Mouse (Mus musculus) lung, adult 18-20 months (tissue): Measurements from ENCODE around the gene Cpn2.

Experiments
- DNase-seq, 2 experiments: peaks; one replicate each; pipeline ENCODE4 v3.0.0; 2022; ENCODE audit warnings: mixed read lengths in 2 of 2

Gene Cpn2

DNA sequence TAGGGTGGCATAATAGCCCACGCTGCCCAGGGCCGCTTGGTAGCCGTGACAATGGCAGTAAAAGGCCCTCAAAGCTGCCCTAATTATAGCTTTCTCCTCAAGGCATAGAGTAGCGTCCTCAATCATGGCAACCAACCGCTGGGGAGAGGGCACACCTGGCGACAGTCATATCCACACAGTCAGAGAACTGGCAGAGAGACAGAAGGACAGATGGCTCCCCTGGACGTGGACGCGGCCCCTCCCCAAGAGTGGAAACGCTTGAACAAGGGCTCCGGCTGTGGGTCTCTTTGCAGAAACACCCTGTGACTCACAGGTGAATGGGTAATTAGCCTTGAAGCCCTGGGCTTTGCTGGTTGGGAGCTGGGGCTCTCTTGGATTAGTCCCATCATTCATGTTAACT lies 11.1 kb upstream of the Cpn2 start:
- DNase-seq, result no peak

DNA sequence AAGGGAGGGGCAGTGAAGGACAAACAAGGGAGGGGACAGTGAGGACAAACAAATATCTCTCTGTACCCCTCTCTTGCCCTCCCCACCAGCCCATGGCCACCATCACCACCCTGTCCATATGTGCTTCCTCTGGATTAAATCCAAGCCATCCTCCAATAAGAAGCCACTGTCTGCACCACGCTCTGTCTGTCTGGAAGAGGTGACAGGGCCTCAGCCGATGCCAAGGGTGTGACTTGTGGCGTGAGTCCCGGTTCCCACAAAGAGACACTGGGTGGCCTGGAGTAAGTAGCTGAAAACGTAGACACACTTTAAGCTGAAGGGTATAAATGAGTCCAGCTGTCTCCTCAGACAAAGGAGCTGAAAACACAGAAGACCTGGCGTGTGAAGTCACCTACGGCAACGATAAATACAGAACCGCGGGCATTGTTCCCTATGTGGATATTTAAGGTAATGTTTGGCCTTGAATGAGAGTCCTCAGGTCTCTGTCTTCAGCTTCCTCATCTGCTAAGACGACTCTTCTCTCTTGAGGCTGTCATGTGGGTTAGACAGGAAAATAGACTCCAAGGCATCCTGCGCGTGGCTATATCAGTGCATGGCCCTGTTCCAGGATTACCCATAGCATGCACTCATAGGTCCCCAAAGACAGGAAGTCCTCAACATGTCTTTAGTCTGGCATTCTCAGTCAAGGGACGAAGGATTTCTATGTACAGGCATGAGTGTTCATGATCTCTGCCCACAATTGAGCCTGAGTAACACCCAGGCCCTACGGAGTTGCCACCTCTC lies 8.4 kb upstream of the Cpn2 start:
- no peak for DNase-seq

DNA sequence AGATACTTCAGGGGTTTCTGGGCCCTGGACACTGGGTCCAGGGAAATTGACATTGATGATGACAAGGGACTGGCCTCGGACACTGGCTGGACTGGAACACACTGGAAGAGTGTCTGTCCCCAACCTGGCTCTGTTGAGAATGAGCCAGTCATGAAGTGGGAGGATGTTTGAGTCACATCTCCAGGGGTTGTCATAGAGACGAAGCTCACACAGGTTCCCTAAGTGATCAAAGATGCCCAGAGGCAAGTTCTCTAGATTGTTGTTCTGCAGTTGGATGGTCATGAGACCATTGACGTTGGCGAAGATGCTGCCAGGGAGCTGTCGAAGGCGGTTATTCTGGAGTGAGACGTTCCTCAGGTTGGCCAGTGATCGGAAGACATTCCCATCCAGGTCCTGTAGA lies 5.8 kb upstream of the Cpn2 start:
- no peak for DNase-seq

DNA sequence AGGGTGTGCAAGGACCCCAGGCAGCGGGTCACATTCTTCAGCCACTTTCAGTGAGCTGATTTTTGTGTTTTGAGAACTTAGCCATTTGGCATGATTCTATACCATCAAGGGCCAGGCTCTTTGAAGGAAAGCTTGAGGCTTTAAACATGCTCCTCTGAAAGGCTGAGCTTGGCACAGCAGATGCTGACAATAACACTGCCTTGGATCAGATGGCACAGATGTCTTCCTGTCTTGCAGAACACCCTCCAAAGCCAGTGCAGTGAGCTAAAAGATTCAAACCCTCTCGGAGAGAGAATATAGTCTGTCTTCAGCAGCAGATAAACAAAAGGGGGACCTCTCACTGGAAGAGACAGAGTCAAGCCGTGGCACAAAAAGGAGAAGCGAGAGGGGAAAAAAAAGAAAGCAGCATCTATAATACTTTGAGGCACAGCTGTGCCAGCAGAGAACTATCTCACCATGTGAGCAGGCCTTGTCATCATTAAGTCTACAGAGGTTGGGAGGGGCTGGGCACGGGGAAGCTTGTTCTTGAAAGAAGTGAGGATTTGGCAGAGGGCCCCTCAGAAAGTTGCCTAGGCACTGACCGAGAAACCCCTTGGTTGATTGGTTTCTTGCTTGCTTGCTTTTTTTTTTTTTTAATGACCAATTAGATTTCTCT lies 4.8 kb upstream of the Cpn2 start:
- no peak for DNase-seq

DNA sequence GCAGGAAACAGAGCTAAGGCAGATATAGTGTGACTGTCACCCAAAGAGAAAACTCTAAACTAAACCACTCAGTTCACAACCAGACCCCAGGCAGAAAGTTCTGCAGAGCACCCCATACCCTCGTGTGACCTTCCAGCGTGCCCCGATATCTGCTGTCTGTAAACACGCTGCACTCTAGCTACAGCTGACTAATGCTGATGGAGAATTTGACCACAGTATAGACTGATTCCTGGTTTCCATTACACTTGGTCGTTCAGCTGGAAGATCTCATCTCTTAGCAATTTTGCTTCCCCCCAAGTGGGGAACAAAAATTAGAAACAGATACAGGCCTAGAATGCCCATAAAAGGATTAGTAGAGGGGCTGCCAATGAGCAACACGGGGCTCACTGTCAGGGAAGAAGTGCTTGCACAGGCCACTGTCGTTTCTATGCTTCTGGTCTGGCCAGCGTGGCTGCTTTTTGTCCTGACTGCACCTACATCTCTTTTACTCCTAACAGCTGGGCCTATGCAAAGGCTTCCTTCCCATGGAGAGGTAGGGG lies 4.0 kb upstream of the Cpn2 start:
- DNase-seq, result no peak

DNA sequence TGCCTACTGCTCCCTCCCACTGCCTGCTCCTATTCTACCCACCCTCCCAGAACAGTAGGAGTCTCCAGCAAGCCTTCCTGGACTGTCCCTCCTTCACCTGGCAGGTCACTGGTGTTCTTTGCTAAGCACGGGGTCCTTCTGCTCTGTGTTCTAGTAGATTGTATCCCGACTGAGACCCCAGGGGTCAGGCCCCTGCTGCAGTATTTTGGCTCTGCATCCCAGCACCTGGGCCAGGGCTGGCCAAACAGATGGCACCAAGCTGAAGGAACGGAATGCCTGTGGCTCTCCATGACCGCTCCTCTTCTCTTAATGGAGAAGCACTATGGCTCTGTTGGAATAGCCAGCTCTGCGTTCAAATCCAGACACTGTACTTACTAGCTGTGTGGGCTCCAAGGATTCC lies 738 bp downstream of the Cpn2 start:
- no peak for DNase-seq

DNA sequence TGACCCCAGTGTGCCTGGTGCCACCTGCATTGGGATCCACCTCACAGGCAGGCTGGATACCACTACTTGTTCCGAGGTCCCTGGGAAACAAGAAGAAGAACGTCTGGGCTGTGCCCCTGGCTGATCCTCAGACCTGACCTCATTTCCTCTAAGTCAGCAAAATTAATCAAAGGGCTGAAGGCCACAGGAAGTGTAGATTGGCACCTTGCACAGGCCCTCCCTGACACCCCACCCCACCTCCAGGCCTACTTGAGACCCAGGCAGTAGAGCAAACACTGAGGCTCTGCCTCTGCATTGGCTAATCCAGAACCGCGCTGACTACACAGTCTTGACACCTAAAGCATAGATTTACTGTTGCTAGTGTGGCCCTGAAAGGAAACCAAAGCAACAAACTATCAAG lies 1.7 kb downstream of the Cpn2 start:
- DNase-seq, result no peak

DNA sequence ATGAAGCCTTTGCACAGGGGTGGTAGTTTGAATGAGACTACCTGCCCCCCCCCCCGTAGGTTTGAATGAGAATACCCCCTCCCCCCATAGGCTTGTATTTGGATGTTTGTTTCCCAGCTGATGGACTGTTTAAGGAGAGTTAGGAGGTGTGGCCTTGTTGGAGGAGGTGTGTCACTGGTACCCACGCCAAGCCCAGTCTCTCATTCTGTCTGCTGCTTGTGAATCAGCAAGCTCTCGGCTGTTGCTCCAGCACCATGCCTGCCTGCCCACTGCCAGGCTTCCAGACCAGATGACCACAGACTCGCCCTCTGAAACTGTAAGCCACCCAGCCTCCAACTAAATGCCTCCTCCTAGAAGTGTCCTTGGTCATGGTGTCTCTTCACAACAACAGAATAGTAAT lies 4.1 kb downstream of the Cpn2 start:
- no peak for DNase-seq

DNA sequence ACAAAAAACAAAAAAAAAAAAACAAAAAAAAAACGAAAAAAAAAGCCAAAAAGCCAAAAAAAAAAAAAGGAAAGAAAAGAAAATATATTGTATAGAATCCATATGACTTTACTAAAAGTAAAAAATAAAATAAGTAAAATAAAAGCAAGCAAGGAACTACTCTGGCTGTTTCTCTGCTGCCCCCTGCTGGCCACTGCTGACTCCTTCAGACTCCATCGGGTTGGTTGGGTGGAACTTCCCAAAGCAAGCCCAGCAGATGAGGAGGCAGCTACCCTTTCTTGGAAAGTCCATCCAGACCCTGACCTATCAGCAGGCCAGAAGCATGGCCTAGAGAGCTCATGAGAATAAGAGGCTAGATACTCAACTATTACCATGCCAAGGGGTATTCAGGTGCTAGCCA lies 4.6 kb downstream of the Cpn2 start:
- peak; percentile 52 to 57 for DNase-seq

DNA sequence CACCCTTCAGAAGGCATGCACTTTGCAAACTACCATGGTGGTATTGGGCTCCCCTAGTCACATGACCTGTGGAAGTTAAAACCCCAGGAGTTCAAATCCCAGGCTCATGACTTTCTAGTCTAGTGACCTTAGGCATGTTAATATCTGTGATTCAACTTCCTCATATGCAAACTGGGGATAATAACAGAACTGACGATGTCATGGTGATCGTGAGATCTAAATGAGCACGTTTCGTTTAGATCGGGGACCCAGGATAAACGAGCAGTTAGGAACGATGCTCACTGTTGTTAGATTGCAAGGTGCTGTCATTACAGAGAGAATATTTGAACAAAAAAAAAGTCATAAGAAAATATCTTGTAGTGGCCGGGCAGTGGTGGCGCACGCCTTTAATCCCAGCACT lies 5.1 kb downstream of the Cpn2 start:
- DNase-seq, result no peak

DNA sequence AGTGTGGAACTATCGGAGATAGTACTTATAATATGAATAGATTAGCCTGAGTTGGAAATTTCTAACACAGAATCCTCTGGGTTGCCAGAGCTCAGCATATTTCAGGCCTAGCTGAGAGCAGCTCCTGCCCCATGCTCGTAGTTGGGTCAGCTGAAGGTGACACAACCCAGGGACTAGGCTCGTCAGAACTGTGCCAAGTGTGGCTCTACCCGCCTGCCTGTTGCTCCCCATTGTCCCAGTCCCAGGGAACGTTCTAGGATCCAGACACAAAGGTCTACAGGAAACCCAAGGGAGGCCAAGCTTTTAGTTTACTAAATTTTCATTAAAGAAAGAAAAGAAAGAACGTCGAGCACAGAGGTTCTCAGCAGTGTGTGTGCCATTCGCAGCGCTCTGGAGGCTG lies 6.0 kb downstream of the Cpn2 start:
- DNase-seq, result no peak

DNA sequence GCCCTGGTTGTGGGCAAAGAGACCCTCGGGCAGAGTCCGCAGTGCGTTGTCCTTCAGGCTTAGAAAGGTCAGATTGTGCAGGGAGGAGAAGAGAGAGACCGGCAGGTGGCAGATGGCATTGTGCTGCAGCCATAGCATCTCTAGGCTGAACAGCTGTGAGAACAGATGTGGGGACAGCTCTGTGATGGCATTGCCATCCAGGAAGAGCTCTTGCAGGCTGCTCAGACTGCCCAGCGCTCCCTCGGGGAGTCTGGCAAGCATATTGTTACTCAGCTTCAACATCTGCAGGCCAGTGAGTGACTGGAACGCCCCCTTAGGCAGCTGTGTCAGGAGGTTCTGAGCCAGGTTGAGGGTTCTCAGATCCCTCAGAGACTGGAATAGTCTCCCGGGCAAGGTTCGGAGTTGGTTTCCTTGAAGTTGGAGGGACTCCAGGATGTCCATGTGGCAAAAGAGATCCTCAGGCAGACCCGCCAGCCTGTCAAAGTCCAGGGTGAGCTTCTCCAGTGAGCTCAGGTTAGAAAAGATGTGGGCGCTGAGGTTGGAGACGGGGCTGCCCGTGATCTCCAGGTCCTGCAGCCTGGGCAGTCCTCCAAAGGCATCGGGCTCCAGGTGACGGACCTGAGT lies 7.2 kb downstream of the Cpn2 start:
- no peak for DNase-seq

DNA sequence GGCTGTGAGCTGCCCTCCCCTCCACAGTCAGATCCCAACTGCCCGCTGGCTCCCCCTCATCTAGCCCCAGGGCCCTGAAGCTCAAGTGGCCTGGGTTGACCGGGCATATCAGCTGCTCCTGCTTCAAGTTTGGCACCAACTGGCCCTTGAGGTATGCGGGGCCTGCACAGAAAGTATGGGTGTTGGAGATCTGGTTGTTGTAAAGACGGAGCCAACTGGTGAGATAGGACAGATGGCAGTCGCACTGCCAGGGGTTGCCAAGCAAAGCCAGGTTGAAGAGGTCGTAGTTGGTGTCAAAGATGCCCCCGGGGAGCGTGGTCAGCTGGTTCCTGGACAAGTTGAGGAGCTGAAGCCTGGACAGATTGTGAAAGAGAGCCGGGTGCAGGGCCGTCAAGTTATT lies 7.9 kb downstream of the Cpn2 start:
- DNase-seq, result no peak

DNA sequence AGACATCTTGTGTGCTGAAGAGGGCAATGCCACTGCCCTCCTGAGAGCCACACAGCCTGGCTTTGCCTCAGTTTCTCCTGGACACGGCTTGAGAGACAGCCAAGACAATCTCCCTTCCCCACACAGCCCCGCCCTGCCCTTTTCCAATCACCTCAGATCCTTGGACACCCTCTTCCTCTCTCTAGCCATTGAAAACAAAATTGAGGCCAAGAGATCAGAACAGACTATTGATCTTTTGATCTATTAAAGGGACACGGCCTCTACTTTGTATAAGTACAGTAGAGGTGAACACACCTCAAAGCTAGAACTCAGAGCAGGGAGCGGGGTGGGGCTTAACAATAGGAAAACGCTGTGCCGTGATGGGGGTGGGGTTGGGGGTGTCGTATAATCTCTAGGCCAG lies 8.9 kb downstream of the Cpn2 start:
- DNase-seq, result no peak

DNA sequence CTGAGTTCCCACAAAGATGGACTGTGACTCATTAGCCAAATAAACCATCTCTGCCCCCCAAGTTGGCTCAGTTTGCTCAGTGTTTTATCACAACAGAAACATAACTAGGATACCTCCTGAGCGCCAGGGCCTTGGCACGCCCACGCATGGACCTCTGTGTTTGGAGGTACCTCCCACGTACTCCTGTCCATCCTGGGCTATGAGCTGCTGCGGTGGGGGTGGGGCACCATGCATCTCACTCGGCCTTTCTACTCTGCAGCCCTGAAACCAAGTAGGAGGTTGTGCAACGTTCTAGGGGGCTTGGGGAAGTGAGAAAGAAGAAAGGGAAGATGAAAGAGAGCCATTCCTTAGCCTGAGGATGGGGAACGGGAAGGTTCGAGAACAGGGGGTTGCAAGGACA lies 9.6 kb downstream of the Cpn2 start:
- DNase-seq, result no peak

DNA sequence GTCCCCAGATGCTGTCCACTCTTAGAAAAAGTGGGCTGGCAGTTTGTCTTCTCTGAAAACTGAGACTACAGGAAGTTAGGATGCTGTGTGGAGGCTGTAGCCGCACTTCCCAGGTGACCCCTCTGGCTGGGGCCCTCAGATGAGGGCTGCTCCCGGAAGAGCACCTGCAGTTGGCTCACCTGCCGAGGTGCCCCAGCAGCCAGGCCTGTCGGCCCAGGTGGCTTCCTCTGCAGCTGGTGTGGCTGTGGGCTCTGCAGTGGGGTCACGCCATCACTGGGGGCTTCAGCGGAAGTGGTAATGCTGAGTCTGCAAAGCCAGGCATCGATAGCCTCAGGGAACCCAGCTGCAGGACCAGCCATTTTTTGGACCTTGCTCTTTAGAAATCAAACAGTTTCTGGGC lies 12.2 kb downstream of the Cpn2 start:
- no peak for DNase-seq

DNA sequence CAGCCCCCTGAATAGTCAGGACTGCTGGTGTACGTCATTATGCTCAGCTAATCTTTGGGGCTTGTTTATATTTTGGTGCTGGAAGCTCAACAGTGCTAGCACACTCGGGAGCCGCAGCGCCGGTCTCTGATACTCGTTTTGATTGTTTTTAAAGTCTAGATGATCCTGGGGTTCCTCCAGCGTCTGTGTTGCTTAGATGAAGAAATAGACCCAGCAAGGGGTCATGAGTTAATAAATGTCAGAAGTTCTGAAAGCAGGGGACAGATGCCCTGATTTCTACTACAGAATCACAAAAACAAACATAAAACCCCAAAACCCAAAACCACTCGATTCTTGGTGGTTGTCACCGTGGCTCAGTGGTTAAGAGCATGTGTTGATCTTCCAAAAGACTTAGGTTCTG lies 13.4 kb downstream of the Cpn2 start:
- DNase-seq, result no peak

DNA sequence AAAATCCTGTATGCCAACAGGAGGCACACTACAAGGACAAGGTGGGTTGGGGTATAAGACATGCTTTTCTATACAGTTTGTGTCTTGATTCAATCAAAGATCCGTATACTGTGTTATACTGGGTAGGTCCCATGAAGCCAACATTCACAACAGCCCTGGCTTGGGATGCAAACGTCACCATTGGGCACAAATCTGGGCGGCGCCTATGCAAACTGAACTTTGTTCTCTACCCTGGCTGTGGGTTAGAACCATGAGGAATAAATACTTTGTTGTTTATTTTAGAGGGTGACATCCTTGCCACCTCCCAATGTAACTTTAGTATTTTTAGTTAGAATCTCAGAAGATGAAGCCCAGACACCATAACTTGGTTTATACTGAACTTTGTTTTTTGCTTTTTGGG lies 13.9 kb downstream of the Cpn2 start:
- no peak for DNase-seq

DNA sequence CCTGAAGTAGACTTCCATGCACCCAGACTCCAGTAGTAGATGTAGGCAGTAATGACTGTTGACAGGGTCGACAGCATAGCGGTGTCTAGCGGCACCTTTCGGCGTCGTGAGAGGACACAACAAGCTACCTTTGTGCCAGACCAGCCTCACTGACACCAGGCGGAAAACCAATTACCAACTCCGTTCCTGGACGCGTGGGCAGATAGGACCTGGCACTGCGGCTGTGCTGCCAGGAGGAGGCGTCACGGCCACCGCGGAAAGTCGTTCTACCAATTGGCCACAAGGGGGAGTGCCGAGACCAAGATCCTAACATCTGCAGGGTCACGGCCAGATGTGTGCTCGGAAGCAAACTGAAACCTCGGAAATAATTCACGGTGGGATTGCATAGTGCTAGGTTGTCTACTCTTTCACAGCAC lies 15.3 kb downstream of the Cpn2 start:
- DNase-seq, result peak; percentile 76 to 78

DNA sequence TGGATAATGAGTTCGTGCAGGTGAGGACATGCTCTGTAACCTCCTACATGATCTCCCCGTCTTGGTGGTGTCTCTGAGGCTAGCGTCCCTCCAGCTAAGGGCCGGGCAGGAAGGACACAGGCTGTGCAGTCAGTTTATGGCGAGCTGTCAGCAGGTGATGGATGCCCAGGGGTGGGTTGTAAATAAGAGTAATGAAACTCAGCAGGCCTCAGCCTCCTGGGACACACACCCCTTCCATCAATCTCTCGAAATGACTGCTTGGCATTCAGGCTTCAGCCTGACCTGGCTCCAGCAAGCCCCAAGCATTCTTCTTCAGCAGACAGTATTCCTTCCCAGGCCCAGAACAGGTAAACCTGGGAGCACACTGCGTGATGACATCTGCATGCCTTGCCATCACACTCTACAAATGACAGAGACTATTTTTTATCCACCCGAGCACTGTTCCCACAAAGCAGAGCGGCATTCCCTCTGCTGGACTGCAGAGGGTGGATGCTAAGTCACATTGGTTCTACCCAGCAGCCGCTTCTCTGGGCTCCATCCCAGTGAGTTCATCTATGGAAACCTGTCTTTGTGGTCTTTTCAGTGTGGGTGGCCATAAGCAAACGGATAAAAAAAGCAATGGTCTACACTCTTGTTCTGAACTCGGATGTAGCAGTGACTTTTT lies 23.1 kb downstream of the Cpn2 start:
- no peak for DNase-seq

DNA sequence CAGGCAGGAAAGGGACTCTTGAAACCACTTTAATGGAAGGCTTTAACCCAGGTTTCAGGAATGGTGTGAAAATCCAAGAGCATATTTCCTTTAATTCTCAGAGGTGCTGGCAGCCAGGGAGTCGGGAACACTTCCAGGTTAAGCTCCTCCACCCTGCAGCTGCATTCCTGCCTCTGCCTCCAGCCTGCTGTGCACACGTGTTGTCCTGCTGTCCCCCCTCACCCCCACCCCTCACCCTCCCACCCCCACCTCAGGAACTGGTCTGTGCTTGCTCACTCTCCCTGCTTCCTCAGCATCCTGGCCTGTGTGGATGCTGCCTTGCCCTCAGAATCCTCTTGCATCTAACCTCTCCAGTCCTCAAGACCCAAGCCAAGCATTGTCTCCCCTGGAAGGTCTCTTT lies 25.7 kb downstream of the Cpn2 start:
- no peak for DNase-seq

DNA sequence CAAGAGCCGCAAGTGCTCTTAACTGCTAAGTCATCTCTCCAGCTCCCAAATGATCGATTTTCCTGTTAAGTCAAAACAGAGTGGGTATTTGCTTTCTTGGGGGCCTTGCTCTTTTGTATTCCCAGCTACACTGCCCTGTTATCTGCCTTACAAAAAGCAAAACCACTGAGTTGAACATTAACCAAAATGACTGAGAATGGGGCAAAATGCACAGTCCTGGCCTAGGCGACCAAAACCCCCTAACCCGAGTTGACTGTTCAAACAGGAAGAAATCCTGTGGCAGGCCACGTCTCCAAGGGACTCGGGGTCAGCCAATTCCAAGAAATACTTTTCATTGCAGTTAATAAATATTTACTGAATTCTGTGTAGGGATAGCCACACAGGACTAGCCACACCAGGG lies 28.5 kb downstream of the Cpn2 start:
- no peak for DNase-seq

DNA sequence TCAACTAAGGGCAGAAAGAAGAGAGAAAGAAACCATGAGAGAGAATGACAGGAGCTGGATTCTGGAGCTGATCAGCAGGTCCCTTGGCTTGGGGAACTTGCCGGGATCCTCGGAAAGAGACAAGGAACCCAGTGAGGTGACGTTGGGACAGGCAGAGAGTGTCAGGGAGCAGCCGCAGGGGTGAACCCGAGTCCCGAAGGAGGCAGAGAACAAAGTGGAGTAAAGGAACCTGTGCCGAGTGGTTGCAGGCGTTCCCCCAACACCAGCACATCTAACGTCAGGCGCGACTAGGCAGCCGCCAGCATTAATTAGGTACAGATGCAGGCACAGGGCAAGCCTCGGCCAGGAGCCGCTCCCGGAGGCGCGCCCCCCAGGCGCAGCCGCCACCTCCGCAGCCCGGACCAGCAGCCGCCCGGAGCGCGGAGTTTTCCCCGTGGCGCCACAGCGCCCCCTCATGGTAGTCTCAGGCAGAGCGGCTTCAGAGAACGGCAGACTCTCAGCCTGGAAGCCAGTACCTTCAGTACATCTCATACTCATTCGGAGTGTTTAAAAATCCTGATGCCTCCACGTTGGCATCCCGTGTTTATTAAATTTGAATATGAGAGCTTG lies 31.1 kb downstream of the Cpn2 start:
- peak; percentile 76 to 81 for DNase-seq
